Mouse (Mus musculus): ENCODE measurements around the gene Gm49450. TPM values are rescaled to one million over a fixed set of nuclear protein-coding genes. Genes with fewer than 3 reads are reported as not detected.

The Gm49450 gene
- polyA plus RNA-seq, 1 experiment from 2014 or later: not detected

- no peak for ATAC-seq (ENCODE audit: low FRiP score, low read depth)
- WGBS: 32% methylated on average over 9 of the region's 9 CpGs
- Histone ChIP-seq H3K27ac (peak overlapping the region; percentile 48; the same call in 1 of the 2 replicates), H3K4me2 (replicated peaks) (peak overlapping the region; percentile 75; the same call in 1 of the 2 replicates), H3K9me3 (no peaks in the 10 kb centered on the region), H3K36me3 (no peaks in the 10 kb centered on the region), H3K4me3 (no peak overlapping the region), H3K4me1 (peaks cover 53% of the 10 kb centered on the region), H3K9ac (no peak overlapping the region), H3K27me3 (no peaks in the 10 kb centered on the region)
Measured at GRCm38 (mm10) chr15:98991540-98992050, 38.2 kb upstream of the Gm49450 start.

GRCm38 (mm10) chr15:98990669-98991539 is 37.6 kb upstream of the Gm49450 start:
- no peak for ATAC-seq (ENCODE audit: low FRiP score, low read depth)

GRCm38 (mm10) chr15:98989701-98990430 is 36.5 kb upstream of the Gm49450 start:
- Histone ChIP-seq H3K9ac (no peak overlapping the region), H3K27me3 (no peaks in the 10 kb centered on the region), H3K4me2 (replicated peaks) (no peak overlapping the region), H3K4me1 (peaks cover 67% of the 10 kb centered on the region), H3K9me3 (no peaks in the 10 kb centered on the region), H3K27ac (no peak overlapping the region), H3K4me3 (no peak overlapping the region), H3K36me3 (no peaks in the 10 kb centered on the region)
- WGBS: 40% methylated on average over 11 of the region's 12 CpGs
- no peak for ATAC-seq (ENCODE audit: low FRiP score, low read depth)

More at GRCm38 (mm10) chr15:98990669-98991539, 37.6 kb upstream of the Gm49450 start:
- Histone ChIP-seq H3K36me3 (no peaks in the 10 kb centered on the region), H3K4me3 (no peak overlapping the region), H3K9ac (0 out of 2 replicates have a peak overlapping the region, but pooled peaks have one; percentile 8), H3K27me3 (no peaks in the 10 kb centered on the region), H3K4me2 (replicated peaks) (no peak overlapping the region; the same call in none of the 2 replicates), H3K4me1 (peaks cover 60% of the 10 kb centered on the region), H3K9me3 (no peaks in the 10 kb centered on the region), H3K27ac (peak overlapping the region; percentile 48; the same call in 1 of the 2 replicates)
- WGBS: 32% methylated on average over 15 of the region's 15 CpGs

GRCm38 (mm10) chr15:98988787-98989186 is 35.4 kb upstream of the Gm49450 start:
- no peaks in the 10 kb centered on the region for H3K27me3 ChIP-seq
- H3K36me3 ChIP-seq: no peaks in the 10 kb centered on the region
- H3K9ac ChIP-seq: no peak overlapping the region
- no peak overlapping the region for H3K4me2 ChIP-seq (replicated peaks)
- peaks cover 72% of the 10 kb centered on the region for H3K4me1 ChIP-seq
- no peak overlapping the region for H3K4me3 ChIP-seq
- no peaks in the 10 kb centered on the region for H3K9me3 ChIP-seq
- ATAC-seq (ENCODE audit: low FRiP score, low read depth): no peak
- H3K27ac ChIP-seq: no peak overlapping the region
- WGBS: 85% methylated on average over 3 of the region's 3 CpGs

- Histone ChIP-seq H3K4me1 (peaks cover 67% of the 10 kb centered on the region), H3K27me3 (no peaks in the 10 kb centered on the region), H3K9ac (no peak overlapping the region), H3K4me2 (replicated peaks) (peak overlapping the region; percentile 3; the same call in 1 of the 2 replicates), H3K9me3 (no peaks in the 10 kb centered on the region), H3K27ac (peak overlapping the region; percentile 91; the same call in 1 of the 2 replicates), H3K36me3 (no peaks in the 10 kb centered on the region), H3K4me3 (no peak overlapping the region)
- WGBS: 34% methylated on average over 8 of the region's 8 CpGs
- ATAC-seq (ENCODE audit: low FRiP score, low read depth): no peak
Measured at GRCm38 (mm10) chr15:98987661-98988181, 34.4 kb upstream of the Gm49450 start.

GRCm38 (mm10) chr15:98987077-98987630 is 33.8 kb upstream of the Gm49450 start:
- 28% methylated on average over 7 of the region's 7 CpGs for WGBS
- H3K4me1 ChIP-seq: peaks cover 62% of the 10 kb centered on the region
- H3K36me3 ChIP-seq: no peaks in the 10 kb centered on the region
- H3K27ac ChIP-seq: peak overlapping the region; percentile 91; the same call in 1 of the 2 replicates
- H3K27me3 ChIP-seq: no peaks in the 10 kb centered on the region
- H3K9me3 ChIP-seq: no peaks in the 10 kb centered on the region
- H3K4me3 ChIP-seq: no peak overlapping the region
- H3K9ac ChIP-seq: no peak overlapping the region
- ATAC-seq (ENCODE audit: low FRiP score, low read depth): no peak
- H3K4me2 ChIP-seq (replicated peaks): no peak overlapping the region

GRCm38 (mm10) chr15:98985982-98986715 is 32.8 kb upstream of the Gm49450 start:
- Histone ChIP-seq H3K4me3 (peak overlapping the region; percentile 50), H3K9me3 (no peaks in the 10 kb centered on the region), H3K9ac (peak overlapping the region; percentile 76), H3K4me2 (replicated peaks) (peak overlapping the region; percentile 72), H3K4me1 (peaks cover 53% of the 10 kb centered on the region), H3K36me3 (no peaks in the 10 kb centered on the region), H3K27ac (peak overlapping the region; percentile 91), H3K27me3 (no peaks in the 10 kb centered on the region)
- WGBS: 36% methylated on average over 12 of the region's 12 CpGs
- ATAC-seq (ENCODE audit: low FRiP score, low read depth): no peak

GRCm38 (mm10) chr15:98985240-98985981 is 32.1 kb upstream of the Gm49450 start:
- Histone ChIP-seq H3K4me1 (peaks cover 46% of the 10 kb centered on the region), H3K9me3 (no peaks in the 10 kb centered on the region), H3K27me3 (no peaks in the 10 kb centered on the region), H3K4me2 (replicated peaks) (peak overlapping the region; percentile 72), H3K9ac (peak overlapping the region; percentile 76), H3K4me3 (peak overlapping the region; percentile 50), H3K27ac (peak overlapping the region; percentile 91), H3K36me3 (no peaks in the 10 kb centered on the region)
- peak; percentile 72 for ATAC-seq (ENCODE audit: low FRiP score, low read depth)
- 5% methylated on average over 29 of the region's 29 CpGs for WGBS

- no peaks in the 10 kb centered on the region for H3K36me3 ChIP-seq
- H3K27ac ChIP-seq: no peak overlapping the region; the same call in 1 of the 2 replicates
- 62% methylated on average over 6 of the region's 6 CpGs for WGBS
- H3K4me2 ChIP-seq (replicated peaks): peak overlapping the region; percentile 72
- H3K9ac ChIP-seq: no peak overlapping the region
- H3K4me3 ChIP-seq: no peak overlapping the region; the same call in 1 of the 2 replicates
- no peak for ATAC-seq (ENCODE audit: low FRiP score, low read depth)
- peaks cover 39% of the 10 kb centered on the region for H3K4me1 ChIP-seq
- H3K27me3 ChIP-seq: no peaks in the 10 kb centered on the region
- no peaks in the 10 kb centered on the region for H3K9me3 ChIP-seq
Measured at GRCm38 (mm10) chr15:98984681-98985080, 31.3 kb upstream of the Gm49450 start.

GRCm38 (mm10) chr15:98983431-98984081 is 30.2 kb upstream of the Gm49450 start:
- Histone ChIP-seq H3K27me3 (no peaks in the 10 kb centered on the region), H3K4me3 (no peak overlapping the region), H3K4me1 (peaks cover 42% of the 10 kb centered on the region), H3K36me3 (no peaks in the 10 kb centered on the region), H3K9ac (no peak overlapping the region), H3K27ac (no peak overlapping the region), H3K4me2 (replicated peaks) (no peak overlapping the region), H3K9me3 (no peaks in the 10 kb centered on the region)
- no peak for ATAC-seq (ENCODE audit: low FRiP score, low read depth)
- WGBS: 54% methylated on average over 16 of the region's 16 CpGs
